Mouse (Mus musculus): ENCODE results near the gene Coro1a.
"Not testable (repeated sequence)": the region's sequence is repeated elsewhere in the genome, so short reads cannot be mapped to it uniquely, and the experiment has no call there.

Coro1a gene

DNA sequence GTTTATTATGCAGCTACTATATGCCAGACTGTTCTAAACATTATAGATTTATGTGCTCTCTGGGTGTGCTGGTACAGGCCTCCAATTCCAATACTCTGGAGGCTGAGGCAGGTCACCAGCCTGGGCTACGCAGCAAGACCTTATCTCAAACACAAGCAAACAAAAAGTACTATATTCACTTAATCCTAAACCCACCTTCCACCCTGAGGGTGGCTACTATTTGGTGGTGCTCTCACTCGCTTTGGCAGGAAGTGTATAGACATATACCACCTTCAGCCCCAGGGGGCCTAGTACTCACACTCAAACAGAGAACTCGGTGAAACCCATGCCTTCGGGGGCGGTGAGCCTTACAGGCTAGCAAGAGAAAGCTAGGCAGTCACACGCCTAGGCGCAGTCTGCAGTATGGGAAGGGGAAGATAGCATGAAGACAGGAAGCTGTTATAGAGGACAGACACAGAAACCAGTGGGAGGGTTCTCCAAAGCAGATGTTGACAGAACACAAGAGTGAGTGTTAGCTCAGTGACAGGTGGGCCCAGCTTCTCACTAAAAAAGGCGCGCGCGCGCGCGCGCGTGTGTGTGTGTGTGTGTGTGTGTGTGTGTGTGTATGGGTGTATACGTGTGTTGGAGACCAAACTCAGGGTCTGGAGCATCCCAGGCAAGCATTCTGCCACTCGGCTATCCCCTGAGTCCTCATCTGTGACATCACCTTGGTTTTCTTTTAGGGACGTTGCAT lies at the start of gene Coro1a:
Gene Coro1a (minus strand): TSS at position 346 of the 733 bp plus-strand sequence.
- in situ Hi-C loops (cut with MboI, MseI): no loop called here

DNA sequence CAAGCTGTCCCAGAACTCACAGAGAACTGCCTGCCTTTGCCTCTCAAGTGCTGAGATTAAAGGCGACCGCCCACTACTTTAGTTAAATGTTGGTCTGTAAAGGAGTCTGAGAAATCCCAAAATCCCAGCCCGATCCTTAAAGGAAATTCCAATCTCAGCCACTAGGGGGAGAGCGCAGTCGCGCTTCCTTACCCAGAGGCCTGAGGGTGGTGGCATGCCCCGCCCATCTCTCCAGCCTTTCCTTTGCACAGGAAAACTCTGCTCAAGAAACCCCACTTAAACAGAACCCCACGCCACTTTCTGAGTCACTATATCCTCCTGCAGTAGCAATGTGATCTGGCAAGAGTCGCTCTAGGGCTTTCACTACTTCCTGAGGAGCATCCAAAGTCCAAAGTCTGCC lies 47.3 kb upstream of the Coro1a start:
- in situ Hi-C loops (cut with MboI, MseI): no loop called here

DNA sequence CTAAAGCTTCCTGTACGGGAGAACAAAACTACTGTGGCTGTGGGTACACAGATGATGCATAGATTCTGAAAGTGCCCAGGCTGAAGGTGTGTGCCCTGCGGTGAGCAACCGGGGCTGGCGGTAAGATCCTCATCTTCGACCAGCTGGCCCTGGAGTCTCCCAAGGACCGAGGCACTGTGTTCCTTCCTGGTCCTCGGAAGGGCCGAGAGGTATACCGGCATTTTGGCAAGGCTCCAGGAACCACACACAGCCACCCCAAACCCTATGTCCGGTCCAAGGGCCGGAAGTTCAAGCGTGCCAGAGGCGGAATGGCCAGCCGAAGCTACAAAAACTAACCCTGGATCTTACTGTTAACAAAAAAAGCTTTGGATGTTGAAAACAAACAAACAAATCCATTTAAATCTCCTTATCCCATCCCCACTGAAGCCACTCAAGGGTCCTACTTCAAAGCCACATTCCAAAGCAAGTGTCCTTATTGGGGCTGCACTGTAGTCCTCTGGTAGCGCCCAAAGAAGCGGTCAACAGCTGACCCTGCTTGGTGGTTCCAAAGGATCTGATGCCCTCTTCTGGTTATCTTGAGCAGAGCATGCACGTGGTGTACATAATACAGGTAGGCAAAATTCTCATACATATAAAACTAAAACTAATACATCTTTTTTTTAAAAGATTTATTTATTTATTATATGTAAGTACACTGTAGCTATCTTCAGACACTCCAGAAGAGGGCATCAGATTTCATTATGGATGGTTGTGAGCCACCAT lies 42.2 kb upstream of the Coro1a start:
- in situ Hi-C loops (cut with MboI, MseI): no loop called here

DNA sequence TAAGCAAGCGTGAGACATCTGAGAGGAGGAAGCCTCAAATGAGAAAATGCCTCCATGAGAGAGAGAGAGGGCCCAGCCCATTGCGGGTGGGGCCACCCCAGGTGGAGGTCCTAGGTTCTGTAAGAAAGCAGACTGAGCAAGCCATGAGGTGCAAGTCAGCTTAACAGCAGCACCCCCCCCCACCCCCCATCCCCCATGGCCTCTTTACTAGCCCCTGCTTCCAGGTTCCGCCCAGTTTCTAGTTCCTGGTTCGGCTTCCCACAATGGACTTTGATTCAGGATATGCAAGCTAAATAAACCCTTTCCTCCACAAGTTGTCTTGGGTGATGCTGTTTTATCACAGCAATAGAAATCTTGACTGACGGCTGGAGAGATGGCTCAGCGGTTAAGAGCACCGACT lies 41.2 kb upstream of the Coro1a start:
- in situ Hi-C loops (cut with MboI, MseI): no loop called here

DNA sequence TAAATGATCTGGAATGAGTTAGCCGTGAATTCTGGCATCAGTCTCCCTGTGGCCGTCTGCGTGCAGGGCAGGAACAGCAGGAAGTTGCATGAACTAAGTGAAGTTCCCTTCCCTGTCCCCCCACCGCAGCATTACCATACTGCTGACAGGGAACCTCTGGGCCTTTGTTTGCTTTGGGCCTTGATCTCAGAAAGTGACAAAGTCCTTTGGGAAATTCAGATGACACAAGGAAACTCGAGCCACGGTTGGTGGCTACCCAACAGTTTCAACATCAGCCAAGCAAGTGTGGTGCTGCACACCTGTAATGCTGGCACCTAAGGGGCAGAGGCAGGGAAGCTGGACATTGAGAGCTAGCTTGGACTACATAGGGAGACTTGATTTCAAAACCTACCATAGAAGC lies 39.2 kb upstream of the Coro1a start:
- in situ Hi-C loops (cut with MboI, MseI): no loop called here

DNA sequence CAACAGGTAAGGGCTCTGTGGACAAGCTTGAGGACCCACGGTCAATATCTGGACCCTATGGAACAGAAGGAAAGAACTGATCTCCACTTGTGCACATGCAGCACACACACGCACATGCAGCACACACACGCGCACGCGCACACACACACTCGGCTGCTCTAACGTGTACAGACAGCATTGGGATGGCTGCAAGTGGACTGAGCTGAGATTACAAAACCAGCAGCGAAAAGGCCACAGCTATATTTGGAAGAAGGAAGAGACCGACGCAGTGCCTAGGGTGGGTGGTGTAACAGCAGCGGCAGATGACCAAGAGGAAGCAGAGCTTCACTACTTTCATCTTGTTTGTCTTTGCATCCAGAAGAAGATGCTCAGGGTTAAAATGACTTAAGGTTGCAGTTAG lies 38.5 kb upstream of the Coro1a start:
- in situ Hi-C loops (cut with MboI, MseI): no loop called here

DNA sequence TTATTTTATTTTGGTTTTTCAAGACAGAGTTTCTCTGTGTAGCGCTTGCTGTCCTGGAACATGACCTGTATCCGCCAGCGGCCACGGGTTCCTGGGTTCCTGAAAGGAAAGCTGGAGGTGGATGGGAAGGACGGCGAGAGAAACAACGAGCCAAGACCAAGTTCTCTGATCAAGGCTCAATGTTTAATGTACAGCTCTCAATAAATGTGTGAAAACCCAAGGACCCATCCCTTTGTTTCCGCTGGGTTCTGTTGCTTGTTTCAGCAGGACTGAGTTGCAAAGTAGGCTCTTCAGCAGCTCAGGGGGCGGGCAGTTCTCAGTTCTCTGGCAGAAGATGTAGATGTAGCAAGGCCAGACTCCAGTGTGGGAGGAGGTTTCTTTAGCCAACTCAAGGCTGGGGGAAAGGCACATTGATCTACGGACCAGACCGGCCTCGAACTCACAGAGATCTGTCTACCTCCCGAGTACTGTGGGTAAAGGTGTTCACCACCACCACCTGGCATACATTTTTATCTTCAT lies 34.4 kb upstream of the Coro1a start:
- in situ Hi-C loops (cut with MboI, MseI): no loop called here

DNA sequence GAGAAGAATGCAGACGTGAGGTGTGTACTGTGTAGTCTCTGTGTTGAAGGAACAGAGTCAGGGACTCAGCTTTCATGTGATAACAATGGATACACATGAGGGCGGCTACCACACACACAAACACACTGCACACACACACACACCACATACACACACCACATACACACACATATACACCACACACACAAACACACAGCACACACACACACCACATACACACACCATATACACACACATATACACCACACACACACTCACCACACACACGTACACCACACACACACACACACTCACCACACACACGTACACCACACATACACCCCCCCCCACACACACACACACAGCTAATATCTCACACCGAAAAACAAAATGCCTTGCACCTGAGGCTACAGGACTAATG lies 33.9 kb upstream of the Coro1a start:
- in situ Hi-C loops (cut with MboI, MseI): no loop called here

DNA sequence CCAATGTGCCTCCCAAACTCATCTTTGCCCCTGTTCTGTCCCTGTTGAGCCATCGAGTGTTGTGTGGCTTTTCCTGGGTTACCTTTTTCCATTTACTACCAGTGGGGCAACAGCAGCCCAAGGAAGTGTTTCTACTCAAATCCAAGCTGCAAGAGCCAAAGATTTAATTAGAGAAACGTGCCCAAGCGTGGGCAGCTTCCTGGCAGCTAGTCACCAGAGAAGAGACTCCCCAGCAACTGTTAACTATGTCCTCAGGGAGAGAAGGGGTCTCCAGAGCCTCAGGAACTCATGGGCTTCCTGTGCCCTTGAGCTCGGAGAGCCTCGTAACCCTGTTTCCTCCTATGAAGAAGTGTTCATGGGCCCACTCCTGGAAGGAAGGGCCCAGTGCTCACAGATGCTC lies 33.4 kb upstream of the Coro1a start:
- in situ Hi-C loops (cut with MboI, MseI): no loop called here

DNA sequence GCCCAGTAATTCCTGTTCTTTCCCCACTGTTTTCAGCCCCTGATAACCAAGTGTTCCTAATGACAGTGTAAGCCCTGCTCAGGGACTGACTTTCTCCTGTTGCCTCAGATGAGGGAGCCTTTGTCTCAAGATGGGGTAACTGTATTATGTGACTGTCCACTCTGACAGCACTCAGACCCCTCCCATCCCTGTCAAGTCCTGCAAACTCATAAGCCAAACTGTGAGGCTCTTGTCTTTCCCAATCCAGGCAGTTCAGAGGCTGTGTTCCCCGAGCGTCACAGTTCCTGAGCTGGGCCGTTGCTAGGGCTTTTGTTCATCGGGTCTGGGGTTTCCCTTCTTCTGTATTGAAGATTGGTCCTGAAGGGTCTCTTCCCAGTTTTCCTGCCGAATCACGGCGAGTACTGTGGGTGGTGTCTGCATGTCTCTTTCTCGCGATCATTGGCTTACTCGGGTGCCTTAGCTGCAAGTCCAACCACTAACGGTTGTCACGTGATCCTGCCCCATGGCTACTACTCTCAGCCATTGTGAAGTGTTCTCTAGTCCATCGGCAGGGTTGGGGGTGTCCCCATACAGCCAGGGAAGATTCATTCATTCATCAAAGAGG lies 32.6 kb upstream of the Coro1a start:
- in situ Hi-C loops (cut with MboI, MseI): no loop called here

DNA sequence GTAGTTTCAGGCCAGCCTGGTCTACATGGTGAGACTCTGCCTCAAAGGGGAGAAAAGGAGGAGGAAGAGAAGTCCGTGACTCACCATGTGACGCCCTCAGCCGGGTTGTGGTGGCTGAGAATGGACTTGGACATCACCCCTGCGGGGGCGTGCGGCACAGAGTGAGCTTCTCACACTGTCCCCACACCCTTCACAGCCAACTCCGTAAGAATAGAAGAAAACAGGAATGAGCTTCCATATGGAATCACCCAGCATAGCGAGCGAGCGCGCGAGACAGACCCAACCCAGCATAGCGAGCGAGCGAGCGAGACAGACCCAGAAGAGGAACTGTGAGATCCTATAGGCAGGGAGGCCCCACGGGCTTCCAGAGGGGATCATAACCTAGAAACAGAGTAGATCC lies 32.0 kb upstream of the Coro1a start:
- in situ Hi-C loops (cut with MboI, MseI): no loop called here

DNA sequence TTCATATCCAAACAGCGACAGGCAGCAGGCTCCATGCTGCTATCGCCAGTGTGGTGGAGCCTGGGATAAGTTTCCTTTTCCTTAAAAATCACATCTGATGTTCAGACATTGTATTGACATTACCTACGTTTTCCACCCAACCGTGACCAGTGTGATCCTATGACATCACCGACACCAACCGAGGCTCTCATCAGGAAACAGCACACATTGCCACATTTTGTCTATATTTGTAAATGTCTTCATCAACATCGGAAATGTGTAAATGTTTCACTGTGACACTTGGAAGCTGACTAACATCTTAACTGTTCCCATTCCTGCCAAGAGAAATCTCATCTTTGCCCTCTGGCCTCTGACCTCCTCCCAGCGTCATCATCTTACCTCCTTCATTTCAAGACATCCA lies 28.5 kb upstream of the Coro1a start:
- in situ Hi-C loops (cut with MboI, MseI): no loop called here

DNA sequence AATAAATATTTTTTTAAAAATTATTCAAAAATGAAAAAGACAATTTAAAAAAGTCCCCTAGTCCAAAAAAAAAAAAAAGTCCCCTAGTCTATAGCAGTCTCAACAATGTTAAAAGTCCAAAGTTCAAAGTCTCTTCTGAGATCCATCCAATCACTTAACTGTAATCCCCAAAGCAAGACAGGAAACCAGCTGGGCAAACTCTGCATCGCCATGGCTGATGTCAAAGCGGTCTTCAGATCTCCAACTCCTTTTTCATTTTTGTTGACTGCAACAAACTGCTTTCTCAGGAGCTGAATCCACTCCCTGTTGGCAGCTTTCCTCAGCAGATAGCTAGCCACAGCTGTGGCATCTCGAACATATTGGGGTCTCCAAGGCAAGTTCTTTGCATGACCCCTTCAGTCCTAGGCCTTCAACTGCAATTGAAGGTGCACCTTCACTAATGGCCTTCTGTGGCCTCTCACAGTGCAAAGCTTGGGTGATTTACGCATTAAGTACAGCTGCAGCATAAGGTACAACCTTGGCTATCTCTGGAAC lies 22.7 kb upstream of the Coro1a start:
- in situ Hi-C loops (cut with MboI, MseI): not testable (repeated sequence)

DNA sequence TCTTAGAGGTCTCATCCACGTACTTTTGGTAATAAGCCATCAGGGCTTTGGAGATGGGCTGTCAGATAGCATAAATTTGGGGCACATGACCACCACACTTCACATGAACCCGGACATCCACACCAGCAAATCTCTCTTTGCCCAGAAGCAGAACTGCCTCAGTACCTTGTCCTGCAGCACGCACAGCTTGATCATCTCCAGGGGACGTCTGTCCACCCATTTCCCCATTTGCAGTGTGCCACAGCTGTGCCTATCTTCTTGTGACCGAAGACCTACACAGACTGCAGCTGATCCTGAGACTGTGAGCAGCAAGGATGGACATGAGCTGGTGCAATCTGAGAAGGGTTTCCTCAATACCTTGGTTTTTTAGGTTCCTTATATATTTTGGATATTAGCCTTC lies 18.1 kb upstream of the Coro1a start:
- in situ Hi-C loops (cut with MboI, MseI): no loop called here

DNA sequence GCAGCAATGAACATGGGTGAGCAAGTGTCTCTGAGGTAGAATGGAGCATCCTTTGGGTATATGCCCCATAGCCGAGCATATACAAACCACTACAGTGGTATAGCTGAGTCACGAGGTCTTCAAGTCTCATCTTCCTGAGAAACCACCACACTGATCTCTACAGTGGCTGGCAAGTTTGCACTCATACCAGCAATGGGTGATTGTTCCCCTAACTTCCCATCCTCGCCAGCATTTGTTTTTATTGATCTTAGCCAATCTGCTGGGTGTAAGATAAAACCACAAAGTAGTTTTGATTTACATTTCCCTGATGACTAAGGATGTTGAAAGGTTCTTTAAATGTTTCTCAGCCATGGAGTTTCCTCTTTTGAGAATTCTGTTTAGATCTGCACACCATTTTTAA lies 17.5 kb upstream of the Coro1a start:
- in situ Hi-C loops (cut with MboI, MseI): no loop called here

DNA sequence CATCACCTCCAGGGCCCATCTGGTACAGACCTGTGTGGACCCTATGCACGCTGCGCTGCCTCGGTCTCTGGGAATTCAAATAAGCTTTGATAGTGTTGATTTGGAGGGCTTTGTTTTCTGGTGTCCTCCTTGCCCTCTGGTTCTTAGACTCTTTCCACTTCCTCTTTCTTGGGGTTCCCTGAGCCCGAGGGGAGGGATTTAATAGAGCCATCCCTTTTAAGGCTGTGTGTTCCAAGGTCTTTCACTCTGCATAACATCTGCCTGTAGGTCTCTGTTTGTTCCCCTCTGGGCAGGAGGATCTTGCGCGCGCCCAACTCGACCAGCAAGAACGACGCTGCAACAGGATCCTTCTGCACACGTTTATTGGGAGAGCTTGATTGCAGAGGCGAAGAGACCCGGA lies 14.0 kb upstream of the Coro1a start:
- in situ Hi-C loops (cut with MboI, MseI): no loop called here

DNA sequence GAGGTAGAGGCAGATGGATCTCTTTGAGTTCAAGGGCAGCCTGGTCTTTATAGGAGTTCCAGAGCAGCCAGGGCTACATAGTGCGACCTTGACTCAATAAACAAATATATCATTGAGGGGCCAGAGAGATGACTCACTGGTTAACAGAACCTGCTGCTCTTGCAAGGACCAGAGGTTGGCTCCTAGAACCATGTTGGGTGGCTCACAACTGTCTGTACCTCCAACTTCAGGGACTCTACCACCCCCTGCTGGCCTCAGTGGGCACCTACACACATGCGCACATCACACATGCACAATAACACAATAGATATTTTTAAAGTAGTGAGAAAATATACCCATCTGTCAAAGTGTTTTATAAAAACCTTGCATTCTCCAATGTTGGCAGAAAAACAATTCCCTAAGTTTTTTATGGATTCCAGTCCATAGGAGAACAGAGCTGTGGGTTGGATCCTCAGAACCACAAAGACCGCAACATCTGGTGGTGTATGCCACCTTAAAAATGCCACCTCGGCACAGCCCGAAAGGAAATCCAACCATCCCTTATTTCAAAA lies 11.3 kb upstream of the Coro1a start:
- in situ Hi-C loops (cut with MboI, MseI): no loop called here

DNA sequence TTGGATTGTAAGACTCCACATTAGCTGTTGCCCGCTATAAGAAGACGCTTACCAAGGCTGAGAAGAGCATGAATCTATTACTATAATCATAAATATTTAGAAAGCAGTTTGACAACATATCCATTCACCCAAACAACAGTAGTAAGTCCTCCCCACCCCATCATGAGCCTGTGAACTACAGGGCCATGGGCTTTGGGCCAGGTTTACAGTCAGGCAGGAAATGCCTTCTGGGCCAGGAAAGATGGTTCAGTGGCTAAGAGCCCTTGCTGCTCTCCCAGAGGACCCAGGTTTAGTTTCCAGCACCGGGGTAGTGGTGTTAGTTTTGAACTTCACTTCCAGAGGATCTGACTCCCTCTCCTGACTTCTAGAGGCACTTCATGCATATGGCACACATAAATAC lies 10.0 kb upstream of the Coro1a start:
- in situ Hi-C loops (cut with MboI, MseI): no loop called here

DNA sequence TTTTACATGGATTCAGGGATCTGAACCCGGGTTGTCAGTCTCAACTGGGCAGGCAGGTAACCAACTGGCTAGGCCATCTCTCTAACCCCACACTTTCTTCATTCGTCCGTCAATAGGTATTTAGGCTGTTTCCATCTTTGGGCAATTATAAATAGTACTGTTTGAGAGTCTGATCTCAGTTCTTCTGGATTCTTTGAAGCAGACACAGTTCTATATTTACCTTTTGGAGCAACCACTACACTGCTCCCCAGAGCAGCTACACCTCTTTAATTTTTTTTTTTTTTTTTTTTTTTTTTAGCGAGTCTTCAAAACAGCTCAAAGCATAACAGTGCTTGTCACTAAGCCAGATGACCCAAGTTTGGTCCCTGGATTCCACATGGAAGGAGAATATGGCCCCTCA lies 8.1 kb upstream of the Coro1a start:
- in situ Hi-C loops (cut with MboI, MseI): no loop called here

DNA sequence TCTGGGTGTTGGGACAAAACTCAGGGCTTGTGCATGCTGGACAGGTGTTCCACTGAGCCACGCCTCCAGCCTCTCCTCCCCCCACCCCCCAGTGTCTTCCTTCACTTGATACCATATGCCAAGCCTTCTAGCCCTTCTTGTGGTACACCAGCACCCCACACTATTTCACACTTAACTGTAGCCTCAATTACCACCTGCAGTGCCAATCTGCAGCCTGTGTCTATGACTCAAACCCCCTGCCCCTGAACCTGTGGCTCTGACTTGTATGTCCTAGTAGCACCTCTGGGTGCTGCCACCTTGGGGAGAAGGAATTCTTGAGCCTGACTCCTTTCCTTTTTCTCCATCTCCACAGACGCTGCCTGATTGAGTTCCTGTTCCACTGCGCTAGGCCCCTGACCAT lies 4.3 kb upstream of the Coro1a start:
- in situ Hi-C loops (cut with MboI, MseI): no loop called here

DNA sequence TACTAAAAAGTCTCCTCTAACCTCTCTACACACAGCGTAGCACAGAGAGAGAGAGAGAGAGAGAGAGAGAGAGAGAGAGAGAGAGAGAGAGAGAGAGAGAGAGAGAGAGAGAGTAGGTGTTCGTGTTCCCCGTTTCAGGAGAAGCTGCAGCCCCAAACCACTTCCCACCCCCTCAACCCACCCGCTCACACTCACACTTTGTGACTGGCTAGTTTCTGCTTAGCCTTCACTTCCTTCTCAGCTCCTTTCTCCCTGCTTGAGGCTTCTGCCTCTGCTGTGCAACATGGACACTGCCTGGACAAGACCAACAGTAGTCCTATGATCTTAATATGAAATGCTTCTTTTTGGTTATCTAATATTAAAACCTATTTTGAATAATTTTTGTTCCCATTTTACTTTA lies 2.7 kb upstream of the Coro1a start:
- in situ Hi-C loops (cut with MboI, MseI): no loop called here
